Mouse (Mus musculus): ENCODE data around the gene Arhgap22.

DNA sequence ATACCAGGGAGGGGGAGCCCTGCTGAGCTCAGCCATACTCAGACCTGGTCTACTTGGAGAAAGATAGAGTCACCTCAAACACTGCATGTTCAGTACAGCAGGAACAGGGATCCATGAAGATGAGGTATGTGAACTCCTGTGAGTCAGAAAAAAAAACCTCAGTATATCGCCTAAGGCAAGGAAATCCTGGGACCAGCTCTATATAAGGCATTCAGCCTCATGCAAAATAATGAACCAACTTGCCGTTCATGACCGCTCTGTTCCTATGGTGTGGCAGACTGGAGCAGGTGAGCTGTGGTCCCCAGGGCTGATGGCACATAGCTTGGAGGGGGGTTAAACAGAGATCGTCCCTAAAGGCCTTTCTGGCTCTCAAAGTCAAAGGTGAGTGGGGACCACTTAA, 68.6 kb downstream of the Arhgap22 start:
- TF ChIP-seq CTCF (IDR thresholded peaks at IDR 0.05; ENCODE audit: control insufficient read depth, insufficient read depth, insufficient read length) = no peak
- TF ChIP-seq USF1 (IDR thresholded peaks at IDR 0.05; ENCODE audit: low read depth) = no peak
- no peak for TF ChIP-seq MAX (IDR thresholded peaks at IDR 0.05)
- TF ChIP-seq MYOD1 (IDR thresholded peaks at IDR 0.05; ENCODE audit: control insufficient read depth, insufficient read length, low read depth) = no peak
- TF ChIP-seq FOSL1 (IDR thresholded peaks at IDR 0.05; ENCODE audit: insufficient read depth, low read length, poor library complexity, severe bottlenecking) = no peak
